Mouse (Mus musculus): ENCODE measurements around the gene Pex14. TPM values are rescaled to one million over a fixed set of nuclear protein-coding genes. Genes with fewer than 3 reads are reported as not detected.

The Pex14 gene
- total and polyA plus RNA-seq, 3 experiments: 20.1 to 23.7 (median 21.2) TPM

DNA sequence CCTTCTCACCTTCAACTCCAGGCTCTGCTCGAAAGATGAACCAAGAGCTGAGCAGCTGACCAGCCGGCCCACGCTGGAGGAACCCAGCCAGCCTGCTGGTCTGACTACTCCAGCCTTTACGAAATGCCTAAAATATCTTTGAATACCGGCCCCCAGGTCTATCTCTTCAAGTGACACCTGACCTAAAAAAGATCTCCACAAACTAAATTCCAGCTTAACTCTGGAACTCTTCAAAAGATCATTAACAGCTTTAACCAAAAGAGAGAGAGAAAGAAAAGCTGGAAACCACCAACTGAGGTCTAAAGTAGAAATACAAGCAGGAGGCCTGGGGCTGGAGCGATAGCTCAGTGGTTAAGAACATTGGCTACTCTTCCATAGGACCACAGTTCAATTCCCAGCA, 20.0 kb downstream of the Pex14 start:
- Histone ChIP-seq H3K27ac (no peak overlapping the region), H3K9ac (ENCODE audit: low read depth, low read length) (no peak overlapping the region), H3K4me3 (no peak overlapping the region), H3K4me1 (ENCODE audit: control insufficient read depth, insufficient read depth, low read length) (peaks cover 3% of the 10 kb centered on the region), H3K27me3 (ENCODE audit: control insufficient read depth, insufficient read depth, low read length) (no peaks in the 10 kb centered on the region), H3K79me2 (replicated peaks; ENCODE audit: control insufficient read depth, insufficient read depth, low read length) (no peaks in the 10 kb centered on the region), H3K36me3 (ENCODE audit: control insufficient read depth, insufficient read depth, low read length) (no peaks in the 10 kb centered on the region)
- intact Hi-C loops (cut with DNase I): no loop called here
- 66% methylated on average over 6 of the region's 6 CpGs for WGBS
- DNase-seq: no peak
- TF ChIP-seq CTCF (IDR thresholded peaks at IDR 0.05) (no peak), POLR2A (IDR thresholded peaks at IDR 0.05; ENCODE audit: insufficient read depth, low read depth, low read length) (no peak), EP300 (IDR thresholded peaks at IDR 0.05; ENCODE audit: insufficient read depth, low read depth, low read length) (no peak)

DNA sequence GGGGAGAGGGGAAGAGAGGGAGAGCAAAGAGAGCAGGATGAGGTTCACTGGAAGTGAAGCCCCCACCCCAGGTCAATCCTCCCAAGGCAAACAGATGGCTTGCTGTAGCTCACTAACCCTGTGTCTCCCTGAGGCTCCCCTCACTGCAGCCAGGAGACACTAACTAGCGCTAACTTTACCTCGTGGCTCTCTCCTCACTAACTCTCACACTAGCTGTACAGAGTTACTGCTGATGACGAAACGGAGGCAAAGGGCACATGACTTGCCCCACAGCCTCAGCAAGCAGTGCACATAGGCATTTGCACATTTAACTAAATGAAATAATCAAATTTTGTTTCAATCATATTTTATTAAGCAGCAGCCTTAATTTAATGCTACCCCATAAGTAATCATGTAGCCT, 21.4 kb downstream of the Pex14 start:
- H3K9ac ChIP-seq (ENCODE audit: low read depth, low read length): no peak overlapping the region
- H3K4me1 ChIP-seq (ENCODE audit: control insufficient read depth, insufficient read depth, low read length): peaks cover 3% of the 10 kb centered on the region
- no peaks in the 10 kb centered on the region for H3K36me3 ChIP-seq (ENCODE audit: control insufficient read depth, insufficient read depth, low read length)
- H3K27me3 ChIP-seq (ENCODE audit: control insufficient read depth, insufficient read depth, low read length): no peaks in the 10 kb centered on the region
- H3K4me3 ChIP-seq: no peak overlapping the region
- intact Hi-C loops (cut with DNase I): no loop called here
- H3K79me2 ChIP-seq (replicated peaks; ENCODE audit: control insufficient read depth, insufficient read depth, low read length): no peaks in the 10 kb centered on the region
- WGBS: 76% methylated on average over 4 of the region's 4 CpGs
- H3K27ac ChIP-seq: no peak overlapping the region
- TF ChIP-seq POLR2A (IDR thresholded peaks at IDR 0.05; ENCODE audit: insufficient read depth, low read depth, low read length): no peak
- TF ChIP-seq EP300 (IDR thresholded peaks at IDR 0.05; ENCODE audit: insufficient read depth, low read depth, low read length): no peak
- no peak for TF ChIP-seq CTCF (IDR thresholded peaks at IDR 0.05)
- DNase-seq: no peak

- no peak overlapping the region for H3K9ac ChIP-seq (ENCODE audit: low read depth, low read length)
- no peak overlapping the region for H3K4me3 ChIP-seq
- WGBS: 23% methylated on average over 10 of the region's 10 CpGs
- no peaks in the 10 kb centered on the region for H3K79me2 ChIP-seq (replicated peaks; ENCODE audit: control insufficient read depth, insufficient read depth, low read length)
- H3K27me3 ChIP-seq (ENCODE audit: control insufficient read depth, insufficient read depth, low read length): no peaks in the 10 kb centered on the region
- no peak overlapping the region for H3K27ac ChIP-seq
- TF ChIP-seq CTCF (IDR thresholded peaks at IDR 0.05) (peak; percentile 78), EP300 (IDR thresholded peaks at IDR 0.05; ENCODE audit: insufficient read depth, low read depth, low read length) (0 out of 2 replicates have a peak, but pooled peaks have one; percentile 31), POLR2A (IDR thresholded peaks at IDR 0.05; ENCODE audit: insufficient read depth, low read depth, low read length) (no peak)
- intact Hi-C loops (cut with DNase I): loop anchor here (1.0 to 2.0 kb wide), 3 partner anchors 334 to 393 kb away; no protein-coding TSS in a partner anchor
- DNase-seq: peak; percentile 64 to 71
- H3K36me3 ChIP-seq (ENCODE audit: control insufficient read depth, insufficient read depth, low read length): no peaks in the 10 kb centered on the region
- H3K4me1 ChIP-seq (ENCODE audit: control insufficient read depth, insufficient read depth, low read length): peaks cover 2% of the 10 kb centered on the region; the same call in 1 of the 2 replicates
Observed at GRCm38 (mm10) chr4:149075871-149076575, 23.7 kb downstream of the Pex14 start.

- Histone ChIP-seq H3K4me3 (no peak overlapping the region), H3K9ac (ENCODE audit: low read depth, low read length) (no peak overlapping the region), H3K27me3 (ENCODE audit: control insufficient read depth, insufficient read depth, low read length) (no peaks in the 10 kb centered on the region), H3K79me2 (replicated peaks; ENCODE audit: control insufficient read depth, insufficient read depth, low read length) (no peaks in the 10 kb centered on the region), H3K27ac (no peak overlapping the region), H3K36me3 (ENCODE audit: control insufficient read depth, insufficient read depth, low read length) (no peaks in the 10 kb centered on the region), H3K4me1 (ENCODE audit: control insufficient read depth, insufficient read depth, low read length) (peaks cover 4% of the 10 kb centered on the region)
- 90% methylated on average over 13 of the region's 13 CpGs for WGBS
- intact Hi-C loops (cut with DNase I): no loop called here
- TF ChIP-seq POLR2A (IDR thresholded peaks at IDR 0.05; ENCODE audit: insufficient read depth, low read depth, low read length) (no peak), EP300 (IDR thresholded peaks at IDR 0.05; ENCODE audit: insufficient read depth, low read depth, low read length) (no peak), CTCF (IDR thresholded peaks at IDR 0.05) (no peak)
- DNase-seq: no peak
Observed at GRCm38 (mm10) chr4:149075073-149075472, 24.6 kb downstream of the Pex14 start.

DNA sequence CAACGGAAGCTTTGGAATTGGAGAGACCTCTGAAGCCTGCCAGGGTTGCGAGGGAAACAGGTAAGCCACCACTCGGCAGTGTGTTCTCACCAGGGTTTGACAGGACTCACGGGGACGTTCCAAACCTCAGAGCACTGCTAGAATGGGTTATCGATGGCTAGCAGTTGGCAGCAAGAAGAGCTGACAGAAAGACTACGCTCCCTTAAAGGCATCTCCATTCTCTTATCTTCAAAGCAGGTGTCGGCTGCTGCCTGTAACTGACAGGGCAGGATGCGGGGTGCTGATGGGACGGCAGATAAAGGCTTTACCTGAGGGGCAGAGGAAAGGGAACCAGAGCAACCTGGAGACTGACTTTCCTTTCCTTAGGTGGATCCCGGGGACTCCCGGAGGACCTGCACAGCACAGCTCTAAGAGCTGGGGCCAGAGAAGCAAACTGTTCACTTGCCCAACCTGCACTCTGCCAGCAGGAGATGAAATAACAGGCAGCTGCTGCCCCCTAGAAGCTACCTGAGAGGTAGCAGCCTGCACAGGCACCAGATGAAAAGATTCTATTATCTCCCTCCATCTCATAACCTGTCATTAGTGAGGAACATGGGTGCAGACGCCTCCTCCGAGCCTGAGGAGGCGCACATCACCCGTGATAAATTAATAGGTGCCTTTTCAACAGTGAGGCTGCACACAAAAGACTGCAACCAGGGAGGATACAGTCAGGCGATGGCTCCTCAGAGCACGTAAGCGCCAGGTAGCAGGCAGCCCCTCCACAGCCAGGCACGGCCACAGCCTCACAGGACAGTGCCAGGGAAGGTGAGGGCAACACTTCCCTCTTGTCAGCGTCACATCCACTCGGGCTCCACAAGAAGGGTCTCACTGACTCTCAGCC, 32.8 kb downstream of the Pex14 start:
- no peaks in the 10 kb centered on the region for H3K36me3 ChIP-seq (ENCODE audit: control insufficient read depth, insufficient read depth, low read length)
- no peak overlapping the region for H3K27ac ChIP-seq
- intact Hi-C loops (cut with DNase I): loop anchor here (5.0 kb wide), 1 partner anchor 160 kb away; no protein-coding TSS in a partner anchor
- 83% methylated on average over 22 of the region's 22 CpGs for WGBS
- peak; percentile 60 for TF ChIP-seq CTCF (IDR thresholded peaks at IDR 0.05)
- no peak for TF ChIP-seq EP300 (IDR thresholded peaks at IDR 0.05; ENCODE audit: insufficient read depth, low read depth, low read length)
- no peaks in the 10 kb centered on the region; the same call in none of the 2 replicates for H3K79me2 ChIP-seq (replicated peaks; ENCODE audit: control insufficient read depth, insufficient read depth, low read length)
- H3K4me1 ChIP-seq (ENCODE audit: control insufficient read depth, insufficient read depth, low read length): peaks cover 3% of the 10 kb centered on the region; the same call in 1 of the 2 replicates
- no peak overlapping the region for H3K9ac ChIP-seq (ENCODE audit: low read depth, low read length)
- no peaks in the 10 kb centered on the region for H3K27me3 ChIP-seq (ENCODE audit: control insufficient read depth, insufficient read depth, low read length)
- no peak for DNase-seq
- no peak overlapping the region for H3K4me3 ChIP-seq

Measured in heart, adult 2 months (tissue).